Mouse (Mus musculus) heart, embryonic 16.5 days (tissue): Measurements from ENCODE around the gene Eef1a2. TPM values are rescaled to one million over a fixed set of nuclear protein-coding genes. Genes with fewer than 3 reads are reported as not detected.
"Not testable (repeated sequence)": the region's sequence is repeated elsewhere in the genome, so short reads cannot be mapped to it uniquely, and the experiment has no call there.

ENCODE experiments used
- ATAC-seq: fragments of 200-750 bp; cut with Nextera tagmentation; replicated peaks from 2 replicates; pipeline ENCODE4 v1.8.0; 2017; ENCODE audit warnings: moderate number of reproducible peaks; ENCODE audit not compliant: insufficient read depth, low FRiP score; ENCODE audit errors: extremely low read depth
- H3K27ac ChIP-seq: fragments of 300-500 bp; sonication (generic); 2 replicates; pipeline ENCODE4 v1.5.1; 2014; ENCODE audit warnings: mild to moderate bottlenecking, low read length, control low read depth, moderate library complexity
- H3K27me3 ChIP-seq: fragments of 300-500 bp; sonication (generic); 2 replicates; pipeline ENCODE4 v1.6.1; 2014; ENCODE audit warnings: low read length, mixed read lengths; ENCODE audit not compliant: control insufficient read depth, insufficient read depth
- H3K36me3 ChIP-seq: fragments of 300-500 bp; sonication (generic); 2 replicates; pipeline ENCODE4 v1.6.1; 2014; ENCODE audit not compliant: control insufficient read depth, insufficient read depth
- H3K4me1 ChIP-seq: fragments of 300-500 bp; sonication (generic); 2 replicates; pipeline ENCODE4 v1.6.1; 2014; ENCODE audit warnings: low read length, mixed read lengths; ENCODE audit not compliant: control insufficient read depth, insufficient read depth
- H3K4me2 ChIP-seq: fragments of 300-500 bp; sonication (generic); 2 replicates; pipeline ENCODE4 v1.6.1; 2014; ENCODE audit warnings: low read depth, mild to moderate bottlenecking, control low read depth, low read length
- H3K4me3 ChIP-seq: fragments of 300-500 bp; sonication (generic); 2 replicates; pipeline ENCODE4 v1.5.1; 2014; ENCODE audit warnings: mild to moderate bottlenecking, control low read depth, low read length
- H3K9ac ChIP-seq: fragments of 300-500 bp; sonication (generic); 2 replicates; pipeline ENCODE4 v1.6.1; 2014; ENCODE audit warnings: low read length, control low read depth
- H3K9me3 ChIP-seq: fragments of 300-500 bp; sonication (generic); replicated peaks from 2 replicates; pipeline ENCODE4 v1.6.1; 2016; ENCODE audit warnings: low read length; ENCODE audit not compliant: control insufficient read depth
- WGBS: fragments of 180-500 bp; shearing (Covaris S2); extraction: QIAGEN DNeasy Blood & Tissue Kit; methylation state at CpG from one replicate; pipeline ENCODE4 v1.1.7; 2014; 5-methylcytosine and 5-hydroxymethylcytosine counted together
- polyA plus RNA-seq: library from polyadenylated mRNA; unstranded; fragments of >200 nt; fragmentation: Nextera tagmentation; extraction: Ambion mirVana; gene quantifications from 2 replicates; pipeline ENCODE4 v1.2.1, GENCODE M21; 2015

Gene Eef1a2
- polyA plus RNA-seq, 1 experiment from 2014 or later: 7.1 TPM

DNA sequence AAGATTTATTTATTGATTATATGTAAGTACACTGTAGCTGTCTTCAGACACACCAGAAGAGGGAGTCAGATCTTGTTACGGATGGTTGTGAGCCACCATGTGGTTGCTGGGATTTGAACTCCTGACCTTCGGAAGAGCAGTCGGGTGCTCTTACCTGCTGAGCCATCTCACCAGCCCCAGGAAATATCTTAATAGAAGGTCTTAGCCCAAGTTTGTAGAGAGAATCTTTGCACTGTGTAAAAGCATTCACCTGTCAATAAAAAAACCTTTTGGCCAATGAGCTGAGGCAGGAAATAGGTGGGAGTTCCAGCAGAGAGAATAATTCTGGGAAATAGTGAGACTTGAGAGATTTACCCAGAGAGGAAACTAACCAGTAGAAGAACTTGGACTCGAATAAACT, 34.6 kb upstream of the Eef1a2 start:
- WGBS: 70% methylated on average over 4 of the region's 4 CpGs
- not testable (repeated sequence) for H3K4me2 ChIP-seq, H3K27me3 ChIP-seq, H3K4me1 ChIP-seq, H3K36me3 ChIP-seq, H3K9me3 ChIP-seq, ATAC-seq, H3K9ac ChIP-seq, H3K27ac ChIP-seq, H3K4me3 ChIP-seq

DNA sequence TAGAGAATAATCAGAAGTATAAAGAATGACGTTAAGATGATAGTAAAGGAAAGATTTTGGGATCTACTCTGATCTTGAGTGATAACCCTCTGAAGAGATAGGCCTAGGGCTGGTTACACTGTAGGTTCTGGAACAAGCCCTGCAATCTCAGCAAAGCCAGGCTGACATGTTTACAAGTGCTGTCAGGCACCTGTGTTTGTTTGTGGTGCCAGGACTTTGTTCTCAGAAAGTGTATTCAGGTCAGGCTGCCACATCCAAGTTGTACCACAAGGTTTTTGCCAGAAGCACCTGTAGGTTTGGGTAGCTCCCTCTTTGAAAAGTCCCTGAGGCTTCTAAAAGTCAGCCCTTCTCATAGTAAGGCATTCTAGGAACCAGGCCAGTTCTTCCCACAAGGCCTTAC, 32.5 kb upstream of the Eef1a2 start:
- H3K4me2 ChIP-seq: no peak overlapping the region
- 71% methylated on average over 1 of the region's 1 CpGs for WGBS
- H3K9ac ChIP-seq: no peak overlapping the region
- no peak for ATAC-seq
- H3K36me3 ChIP-seq: no peaks in the 10 kb centered on the region
- H3K9me3 ChIP-seq: no peaks in the 10 kb centered on the region
- H3K27ac ChIP-seq: no peak overlapping the region
- no peak overlapping the region for H3K4me3 ChIP-seq
- peaks cover 6% of the 10 kb centered on the region for H3K4me1 ChIP-seq
- no peaks in the 10 kb centered on the region for H3K27me3 ChIP-seq

- Histone ChIP-seq H3K4me2 (no peak overlapping the region; the same call in 1 of the 2 replicates), H3K4me1 (peaks cover 6% of the 10 kb centered on the region), H3K9me3 (no peaks in the 10 kb centered on the region), H3K27me3 (no peaks in the 10 kb centered on the region), H3K4me3 (no peak overlapping the region), H3K27ac (peak overlapping the region; percentile 45; the same call in 1 of the 2 replicates), H3K9ac (no peak overlapping the region), H3K36me3 (no peaks in the 10 kb centered on the region)
- 61% methylated on average over 2 of the region's 2 CpGs for WGBS
- ATAC-seq: no peak
Observed at GRCm38 (mm10) chr2:181188681-181189080, 31.9 kb upstream of the Eef1a2 start.

- H3K9me3 ChIP-seq: no peaks in the 10 kb centered on the region
- peak within 1 kb of the TSS; percentile 92 for H3K9ac ChIP-seq
- ATAC-seq: peak; percentile 95
- H3K4me2 ChIP-seq: peak within 1 kb of the TSS; percentile 96
- peaks cover 6% of the 10 kb centered on the region for H3K4me1 ChIP-seq
- H3K36me3 ChIP-seq: no peaks in the 10 kb centered on the region
- peak within 1 kb of the TSS; percentile 82 for H3K4me3 ChIP-seq
- H3K27me3 ChIP-seq: no peaks in the 10 kb centered on the region
- under 1% methylated on average over 64 of the region's 64 CpGs for WGBS
- peak within 1 kb of the TSS; percentile 93 for H3K27ac ChIP-seq
Observed at GRCm38 (mm10) chr2:181187121-181188000, 30.5 kb upstream of the Eef1a2 start, which contains the start of gene Ppdpf. Ppdpf (plus strand) TSS chr2:181187247.

- peaks cover 6% of the 10 kb centered on the region for H3K4me1 ChIP-seq
- peak; percentile 77 for ATAC-seq
- peak overlapping the region; percentile 93 for H3K27ac ChIP-seq
- H3K9ac ChIP-seq: peak overlapping the region; percentile 92
- H3K4me3 ChIP-seq: peak overlapping the region; percentile 82
- under 1% methylated on average over 14 of the region's 14 CpGs for WGBS
- peak overlapping the region; percentile 96 for H3K4me2 ChIP-seq
- H3K36me3 ChIP-seq: no peaks in the 10 kb centered on the region
- H3K9me3 ChIP-seq: no peaks in the 10 kb centered on the region
- H3K27me3 ChIP-seq: no peaks in the 10 kb centered on the region
Observed at GRCm38 (mm10) chr2:181186635-181187034, 29.8 kb upstream of the Eef1a2 start.

DNA sequence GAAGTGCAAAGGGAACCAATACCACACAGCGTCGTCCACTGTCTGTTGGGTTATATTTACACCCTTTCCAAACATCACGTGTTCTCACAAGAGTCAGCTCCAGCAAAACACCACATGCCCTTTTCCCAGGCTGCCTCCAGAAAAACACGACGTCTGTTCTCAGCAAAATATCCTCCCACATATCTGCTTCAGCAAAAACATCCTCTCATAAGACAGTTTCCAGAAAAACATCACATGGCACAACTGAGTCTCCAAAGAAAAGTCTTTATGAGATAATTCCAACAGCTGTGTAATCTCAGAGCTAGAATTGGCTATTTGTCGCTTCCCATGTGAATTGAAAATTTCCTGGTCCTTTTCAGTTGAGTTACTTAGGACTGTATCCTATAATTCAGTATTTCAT, 24.1 kb upstream of the Eef1a2 start:
- Histone ChIP-seq H3K27ac (no peak overlapping the region), H3K4me3 (no peak overlapping the region), H3K27me3 (no peaks in the 10 kb centered on the region), H3K36me3 (no peaks in the 10 kb centered on the region), H3K9me3 (no peaks in the 10 kb centered on the region), H3K9ac (no peak overlapping the region), H3K4me1 (no peaks in the 10 kb centered on the region), H3K4me2 (no peak overlapping the region)
- no peak for ATAC-seq
- 53% methylated on average over 6 of the region's 6 CpGs for WGBS

- H3K27me3 ChIP-seq: no peaks in the 10 kb centered on the region
- H3K4me1 ChIP-seq: no peaks in the 10 kb centered on the region
- H3K9ac ChIP-seq: no peak overlapping the region
- WGBS: 51% methylated on average over 5 of the region's 5 CpGs
- no peak overlapping the region for H3K4me2 ChIP-seq
- ATAC-seq: no peak
- H3K36me3 ChIP-seq: no peaks in the 10 kb centered on the region
- H3K4me3 ChIP-seq: no peak overlapping the region
- H3K9me3 ChIP-seq: no peaks in the 10 kb centered on the region
- no peak overlapping the region for H3K27ac ChIP-seq
Observed at GRCm38 (mm10) chr2:181178471-181178870, 21.7 kb upstream of the Eef1a2 start.

- no peak overlapping the region for H3K27ac ChIP-seq
- no peak overlapping the region for H3K4me3 ChIP-seq
- 65% methylated on average over 3 of the region's 3 CpGs for WGBS
- no peaks in the 10 kb centered on the region for H3K27me3 ChIP-seq
- no peak overlapping the region for H3K4me2 ChIP-seq
- H3K9ac ChIP-seq: no peak overlapping the region
- no peaks in the 10 kb centered on the region for H3K36me3 ChIP-seq
- no peak for ATAC-seq
- H3K9me3 ChIP-seq: no peaks in the 10 kb centered on the region
- H3K4me1 ChIP-seq: no peaks in the 10 kb centered on the region
Observed at GRCm38 (mm10) chr2:181178015-181178414, 21.2 kb upstream of the Eef1a2 start.

DNA sequence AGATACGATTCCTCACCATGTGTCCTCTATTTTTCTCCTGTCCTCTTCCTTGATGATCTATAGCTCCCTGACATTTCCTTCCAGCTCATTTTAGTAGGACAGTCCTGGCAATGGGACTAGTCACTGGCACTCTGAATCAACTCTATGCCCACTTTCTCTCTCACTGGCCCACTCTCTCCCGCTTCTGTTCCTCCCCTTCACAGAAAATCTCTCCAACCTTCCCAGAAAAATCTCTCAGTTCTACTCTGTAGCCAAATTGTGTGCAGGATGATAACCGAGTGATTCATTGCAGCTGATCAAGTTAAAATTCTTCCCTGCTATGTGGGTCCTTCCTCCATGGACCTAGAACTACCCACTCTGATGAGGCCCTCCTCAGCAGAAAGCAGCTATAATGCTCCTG, 17.8 kb upstream of the Eef1a2 start:
- Histone ChIP-seq H3K4me2 (no peak overlapping the region), H3K9ac (no peak overlapping the region), H3K36me3 (no peaks in the 10 kb centered on the region), H3K27ac (no peak overlapping the region), H3K4me3 (no peak overlapping the region), H3K4me1 (no peaks in the 10 kb centered on the region), H3K27me3 (no peaks in the 10 kb centered on the region), H3K9me3 (0 out of 2 replicates have a peak, but pooled peaks cover under 1% of the 10 kb centered on the region)
- WGBS: 81% methylated on average over 3 of the region's 3 CpGs
- no peak for ATAC-seq
